In genomic region chr2:157339532-157339931, GRCm38 (mm10) we compare ENCODE assay signal across 12 mouse cellular contexts. TPM values are rescaled to one million over a fixed set of nuclear protein-coding genes. Genes with fewer than 3 reads are reported as not detected.
DNase-seq lines count a peak whose midpoint lies in the region; ATAC-seq and TF ChIP-seq lines count a peak whose summit lies in the region.
"Had no signal": no experiment of that assay in that cellular context is flagged by ENCODE, and none has a peak within 500 bp of the region (broad histone marks: within the 10 kb centered on the region; RNA-seq: fewer than 3 reads in every experiment).

No protein-coding gene starts in this region.

- ATAC-seq in hindbrain, embryonic 11.5 days (ENCODE audit: low FRiP score), result no peak
- ATAC-seq in midbrain, embryonic 12.5 days (ENCODE audit: low FRiP score, low read depth), result no peak

- H3K36me3 ChIP-seq in hindbrain, embryonic 11.5 days (ENCODE audit: control insufficient read depth, insufficient read depth, low read length), result no peaks in the 10 kb centered on the region
- no peaks in the 10 kb centered on the region for H3K36me3 ChIP-seq in midbrain, embryonic 12.5 days
- no peaks in the 10 kb centered on the region for H3K36me3 ChIP-seq in thymus, adult 2 months (ENCODE audit: control insufficient read depth, insufficient read depth, low read length)
- H3K36me3 ChIP-seq: liver, embryonic 13.5 days had no signal

- WGBS in cerebellum, adult 2 months, result 84% methylated on average over 7 of the region's 7 CpGs
- 73% methylated on average over 7 of the region's 7 CpGs for WGBS in hindbrain, embryonic 11.5 days
- 65% methylated on average over 7 of the region's 7 CpGs for WGBS in midbrain, embryonic 12.5 days
- WGBS in thymus, adult 2 months, result 92% methylated on average over 7 of the region's 7 CpGs

- H3K4me2 ChIP-seq in hindbrain, embryonic 11.5 days (replicated peaks; ENCODE audit: low read depth, low read length), result no peak overlapping the region
- no peak overlapping the region for H3K4me2 ChIP-seq in midbrain, embryonic 12.5 days (replicated peaks)
- H3K4me2 ChIP-seq: heart, embryonic 11.5 days; liver, embryonic 13.5 days had no signal

- no peak for TF ChIP-seq CTCF in cerebellum, adult 2 months (IDR thresholded peaks at IDR 0.05; ENCODE audit: borderline replicate concordance, insufficient read depth, low read depth, low read length)
- TF ChIP-seq CTCF in thymus, adult 2 months (IDR thresholded peaks at IDR 0.05; ENCODE audit: borderline replicate concordance, control insufficient read depth, extremely low read depth, insufficient read depth, low read length, poor library complexity), result no peak

- H3K27me3 ChIP-seq in cerebellum, adult 2 months (ENCODE audit: control insufficient read depth, insufficient read depth, low read length), result no peaks in the 10 kb centered on the region
- no peaks in the 10 kb centered on the region for H3K27me3 ChIP-seq in hindbrain, embryonic 11.5 days (ENCODE audit: control insufficient read depth, insufficient read depth, low read length)
- H3K27me3 ChIP-seq in midbrain, embryonic 12.5 days, result 0 out of 2 replicates have a peak, but pooled peaks cover 4% of the 10 kb centered on the region
- no peaks in the 10 kb centered on the region for H3K27me3 ChIP-seq in thymus, adult 2 months (ENCODE audit: control insufficient read depth, insufficient read depth, low read length)

- no peak for DNase-seq in cerebellum, adult 2 months
- no peak for DNase-seq in cerebellum, postnatal 36 days
- peak; percentile 47 for DNase-seq in ZHBTc4 (ENCODE audit: low read depth, low spot score)
- DNase-seq in hindbrain, embryonic 11.5 days (ENCODE audit: low spot score), result no peak
- DNase-seq in thymus, adult 2 months, result no peak
- no peak for DNase-seq in adrenal gland, adult 8-10 months
- no peak for DNase-seq in right cerebral cortex, postnatal 10 days (ENCODE audit: low spot score in 2 of 2)
- DNase-seq: adrenal gland, postnatal 14 days; liver, embryonic 13.5 days had no signal

- no peak for TF ChIP-seq POLR2A in cerebellum, adult 2 months (IDR thresholded peaks at IDR 0.05; ENCODE audit: borderline replicate concordance, insufficient read depth, low read length)
- TF ChIP-seq POLR2A in thymus, adult 2 months (IDR thresholded peaks at IDR 0.05; ENCODE audit: control insufficient read depth, extremely low read depth, insufficient read depth, low read length, poor library complexity), result no peak

- H3K27ac ChIP-seq in cerebellum, adult 2 months (ENCODE audit: insufficient read depth, low read length), result peak overlapping the region; percentile 57; the same call in 1 of the 2 replicates
- H3K27ac ChIP-seq in hindbrain, embryonic 11.5 days (ENCODE audit: low read depth, low read length), result peak overlapping the region; percentile 88
- peak overlapping the region; percentile 93 for H3K27ac ChIP-seq in midbrain, embryonic 12.5 days (replicated peaks)
- H3K27ac ChIP-seq in thymus, adult 2 months (ENCODE audit: control insufficient read depth, insufficient read depth, low read length), result no peak overlapping the region
- H3K27ac ChIP-seq: liver, embryonic 13.5 days had no signal

- H3K9me3 ChIP-seq in hindbrain, embryonic 11.5 days (ENCODE audit: control insufficient read depth, low read length), result no peaks in the 10 kb centered on the region
- no peaks in the 10 kb centered on the region for H3K9me3 ChIP-seq in midbrain, embryonic 12.5 days
- H3K9me3 ChIP-seq: liver, embryonic 13.5 days had no signal

- no peak overlapping the region for H3K4me3 ChIP-seq in cerebellum, adult 2 months (replicated peaks; ENCODE audit: insufficient read depth, low read depth, low read length)
- no peak overlapping the region for H3K4me3 ChIP-seq in hindbrain, embryonic 11.5 days (ENCODE audit: low read depth, low read length)
- no peak overlapping the region for H3K4me3 ChIP-seq in midbrain, embryonic 12.5 days
- no peak overlapping the region for H3K4me3 ChIP-seq in thymus, adult 2 months (ENCODE audit: control insufficient read depth, insufficient read depth, low read length)
- H3K4me3 ChIP-seq: liver, embryonic 13.5 days had no signal

- H3K9ac ChIP-seq in hindbrain, embryonic 11.5 days (ENCODE audit: low read depth, low read length), result peak overlapping the region; percentile 38; the same call in 1 of the 2 replicates
- H3K9ac ChIP-seq in midbrain, embryonic 12.5 days (replicated peaks), result peak overlapping the region; percentile 39; the same call in 1 of the 2 replicates
- H3K9ac ChIP-seq: liver, embryonic 13.5 days had no signal

- no peaks in the 10 kb centered on the region; the same call in 1 of the 2 replicates for H3K4me1 ChIP-seq in cerebellum, adult 2 months (ENCODE audit: control insufficient read depth, insufficient read depth, low read length)
- peaks cover 14% of the 10 kb centered on the region for H3K4me1 ChIP-seq in hindbrain, embryonic 11.5 days (replicated peaks; ENCODE audit: control insufficient read depth, insufficient read depth, low read length)
- H3K4me1 ChIP-seq in midbrain, embryonic 12.5 days, result peaks cover 52% of the 10 kb centered on the region
- no peaks in the 10 kb centered on the region for H3K4me1 ChIP-seq in thymus, adult 2 months (replicated peaks; ENCODE audit: control insufficient read depth, insufficient read depth, low read length)
- H3K4me1 ChIP-seq: liver, embryonic 13.5 days had no signal

RNA-seq across cellular contexts. Expression of gene Ghrh, which starts 7.8 kb away (rescaled TPM):
- polyA plus RNA-seq in cerebellum, adult 2 months (2012; rRNA removed), result 0.28 TPM in 1 of 2 replicates, not detected in the other
- 1.0 TPM in 2 replicates for polyA plus RNA-seq in hindbrain, embryonic 11.5 days (2014; fragmentation: Nextera tagmentation; extraction: Ambion mirVana)
- polyA plus RNA-seq in midbrain, embryonic 12.5 days (2016; fragmentation: Nextera tagmentation; extraction: Ambion mirVana), result 1.0 and 1.1 TPM in 2 replicates
- 0.34 and 1.4 TPM in 2 replicates for polyA plus RNA-seq in thymus, adult 2 months (2012; rRNA removed)
- not detected for total RNA-seq in adrenal gland, adult 8-10 months (2022)
- total RNA-seq: adrenal gland, postnatal 14 days; MEL had no signal
- polyA plus RNA-seq: heart, embryonic 11.5 days; liver, embryonic 13.5 days had no signal

RNA-seq across cellular contexts. Expression of gene Manbal, which starts 27.9 kb away (rescaled TPM):
- 96.2 and 101 TPM in 2 replicates for polyA plus RNA-seq in cerebellum, adult 2 months (2012; rRNA removed)
- polyA plus RNA-seq in hindbrain, embryonic 11.5 days (2014; fragmentation: Nextera tagmentation; extraction: Ambion mirVana), result 36.2 and 37.2 TPM in 2 replicates
- 66.5 and 75.6 TPM in 2 replicates for polyA plus RNA-seq in midbrain, embryonic 12.5 days (2016; fragmentation: Nextera tagmentation; extraction: Ambion mirVana)
- polyA plus RNA-seq in thymus, adult 2 months (2012; rRNA removed), result 68.0 and 72.5 TPM in 2 replicates
- total RNA-seq in adrenal gland, adult 8-10 months (2022), result 10 to 100 TPM; 36.3 to 40.3 (median 36.5) TPM
